Mouse (Mus musculus): ENCODE results near the gene Rpl35. TPM values are rescaled to one million over a fixed set of nuclear protein-coding genes. Genes with fewer than 3 reads are reported as not detected.

Gene Rpl35
- total RNA-seq, 2 experiments from 2014 or later = 239 to 257 TPM

DNA sequence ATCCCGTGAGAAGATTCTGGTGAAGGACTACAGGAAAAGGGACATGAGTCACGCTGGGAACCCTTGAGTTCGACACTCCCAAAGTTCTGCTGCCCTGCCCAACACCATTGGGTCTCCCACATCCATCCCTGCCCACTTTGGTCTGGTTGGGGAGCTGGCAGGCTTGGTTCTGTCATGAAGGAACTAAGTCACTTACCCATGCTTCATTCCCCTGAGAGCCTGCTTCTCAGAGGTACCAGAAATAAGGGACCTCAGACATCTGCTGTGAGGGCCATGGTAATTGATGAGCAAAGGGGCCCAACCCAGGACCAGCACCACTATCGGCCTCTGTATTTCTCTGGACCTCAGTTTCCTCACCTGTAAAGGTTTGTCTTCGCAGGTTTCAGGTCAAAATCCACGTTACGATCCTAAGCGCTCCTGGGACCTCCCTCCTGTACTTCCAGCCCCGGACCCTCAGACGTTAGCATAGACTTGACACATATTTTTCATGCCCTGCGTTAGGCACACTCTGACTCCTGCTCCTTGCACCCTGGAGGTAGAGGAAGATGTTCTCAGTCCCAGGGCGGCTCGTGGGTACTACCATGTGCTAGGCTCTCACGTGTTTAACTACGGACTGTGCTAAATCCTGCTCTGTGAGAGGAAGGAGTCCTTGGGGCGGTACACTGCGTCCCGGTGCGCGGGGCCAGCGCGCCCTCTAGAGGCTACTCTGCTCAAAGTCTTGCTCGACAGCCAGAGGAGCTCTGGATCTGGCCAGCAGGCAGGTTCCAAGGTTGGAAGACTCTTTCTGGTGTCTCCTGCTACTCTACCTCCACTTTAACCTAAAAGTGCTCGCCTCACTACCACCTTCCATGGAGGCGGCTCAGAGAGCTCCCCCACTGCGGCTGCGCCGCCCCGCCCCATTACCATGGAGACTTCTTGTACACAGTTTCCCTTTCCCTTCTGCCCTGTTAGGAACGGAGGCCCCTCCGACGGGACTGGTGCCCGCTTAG lies 7.7 kb downstream of the Rpl35 start, which contains the start of gene Wdr38:
TSS of gene Wdr38 (plus strand) at position 91 of the 989 bp plus-strand sequence.
- peak; percentile 79 for DNase-seq

DNA sequence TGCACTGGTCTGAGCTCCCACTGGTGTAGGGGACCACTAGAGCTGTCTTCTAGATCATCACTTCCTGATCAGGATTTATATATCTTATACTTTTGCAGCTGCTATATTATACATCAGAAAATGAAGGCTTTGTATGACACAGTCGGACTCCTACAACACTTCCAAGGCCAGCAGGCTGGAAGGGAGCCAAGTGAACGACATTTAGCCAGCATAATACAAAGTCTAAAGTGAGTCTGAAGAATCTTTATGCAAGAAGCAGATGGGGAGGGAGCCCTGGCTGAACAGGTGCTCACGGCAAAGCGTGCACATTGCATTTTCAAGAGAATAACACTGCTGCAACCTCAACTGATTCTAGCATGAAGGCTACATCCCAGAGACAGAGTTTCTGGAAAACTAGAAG lies 13.0 kb downstream of the Rpl35 start:
- no peak for DNase-seq

DNA sequence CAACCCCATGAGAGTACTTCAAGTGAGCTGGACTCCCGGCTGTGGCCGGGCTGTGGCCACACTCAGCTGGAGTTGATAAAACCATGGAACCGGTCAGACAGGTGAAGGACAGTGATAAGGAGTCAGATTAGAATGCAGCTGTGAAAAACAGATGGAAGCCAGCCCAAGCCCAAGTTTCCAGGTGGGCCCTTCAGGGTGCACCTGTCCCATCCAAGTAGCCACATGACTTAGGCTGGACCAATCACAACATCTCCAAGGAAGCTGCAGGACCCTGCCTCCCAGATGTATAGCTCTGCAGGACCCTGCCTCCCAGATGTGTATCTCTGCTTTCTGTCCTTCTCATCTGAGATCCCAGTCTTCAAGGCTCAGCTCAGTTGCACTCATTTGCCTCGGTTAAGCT lies 13.4 kb downstream of the Rpl35 start:
- DNase-seq = no peak

GRCm38 (mm10) chr2:38988929-38989328 lies 16.5 kb downstream of the Rpl35 start:
- DNase-seq = no peak

DNA sequence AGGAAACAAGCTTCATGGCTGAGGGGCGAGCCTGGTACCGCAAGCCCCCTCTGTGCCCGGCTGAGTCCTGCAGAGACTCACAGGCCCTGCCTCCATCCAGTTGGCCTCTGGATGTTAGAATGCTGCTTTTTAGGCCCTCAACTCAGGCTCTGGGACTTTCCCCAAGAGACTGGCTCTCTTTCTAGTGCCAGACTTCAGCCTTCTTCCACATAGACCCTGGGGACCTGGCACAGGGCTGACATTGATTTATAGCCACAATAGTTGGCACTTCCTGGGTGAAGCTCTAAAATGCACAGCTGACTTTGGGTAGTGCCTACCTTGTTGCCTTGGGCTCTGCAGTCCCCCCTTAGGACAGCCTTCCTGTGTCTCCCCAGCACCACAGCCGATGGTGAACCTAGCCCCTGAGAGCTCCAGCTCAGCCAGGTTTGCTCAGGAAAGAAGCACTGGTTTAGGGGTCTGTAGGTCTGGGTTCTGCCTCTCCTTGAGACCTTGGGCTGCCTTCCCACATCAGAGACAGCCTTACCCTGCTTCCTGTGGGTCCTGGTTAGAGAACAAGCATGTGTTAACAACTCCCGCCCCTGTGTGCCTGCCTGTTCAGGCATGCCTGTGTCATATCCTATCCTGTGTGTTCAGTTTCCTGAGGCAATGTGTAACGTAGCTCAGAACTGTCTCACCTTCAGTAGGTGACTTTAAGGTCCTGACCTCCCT lies 17.5 kb downstream of the Rpl35 start:
- no peak for DNase-seq

GRCm38 (mm10) chr2:38987371-38987770 lies 18.1 kb downstream of the Rpl35 start:
- no peak for DNase-seq

GRCm38 (mm10) chr2:38986580-38986979 lies 18.8 kb downstream of the Rpl35 start:
- peak; percentile 79 for DNase-seq

- DNase-seq = no peak
These were observed 22.0 kb downstream of the Rpl35 start for GRCm38 (mm10) chr2:38983456-38983855.

DNA sequence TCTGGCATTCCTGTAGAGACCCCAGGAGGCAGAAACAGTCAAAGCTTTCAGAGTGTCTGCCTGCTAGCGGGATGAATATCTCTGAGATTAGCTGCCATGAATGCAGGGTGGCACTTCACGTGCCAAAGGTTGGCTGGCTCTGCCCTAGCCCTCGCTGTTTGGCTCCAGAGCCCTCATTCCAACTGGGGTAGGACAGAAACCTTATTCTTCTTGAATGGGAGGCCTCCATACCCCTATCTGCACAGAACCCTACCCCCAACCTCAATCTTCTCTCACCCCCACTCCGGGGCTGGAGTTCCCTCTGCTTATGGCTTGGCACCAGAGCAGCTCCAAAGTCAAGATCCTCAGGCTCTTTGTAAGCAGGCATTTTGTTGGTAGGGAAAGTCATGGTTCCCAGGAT lies 27.6 kb downstream of the Rpl35 start:
- DNase-seq = no peak

DNA sequence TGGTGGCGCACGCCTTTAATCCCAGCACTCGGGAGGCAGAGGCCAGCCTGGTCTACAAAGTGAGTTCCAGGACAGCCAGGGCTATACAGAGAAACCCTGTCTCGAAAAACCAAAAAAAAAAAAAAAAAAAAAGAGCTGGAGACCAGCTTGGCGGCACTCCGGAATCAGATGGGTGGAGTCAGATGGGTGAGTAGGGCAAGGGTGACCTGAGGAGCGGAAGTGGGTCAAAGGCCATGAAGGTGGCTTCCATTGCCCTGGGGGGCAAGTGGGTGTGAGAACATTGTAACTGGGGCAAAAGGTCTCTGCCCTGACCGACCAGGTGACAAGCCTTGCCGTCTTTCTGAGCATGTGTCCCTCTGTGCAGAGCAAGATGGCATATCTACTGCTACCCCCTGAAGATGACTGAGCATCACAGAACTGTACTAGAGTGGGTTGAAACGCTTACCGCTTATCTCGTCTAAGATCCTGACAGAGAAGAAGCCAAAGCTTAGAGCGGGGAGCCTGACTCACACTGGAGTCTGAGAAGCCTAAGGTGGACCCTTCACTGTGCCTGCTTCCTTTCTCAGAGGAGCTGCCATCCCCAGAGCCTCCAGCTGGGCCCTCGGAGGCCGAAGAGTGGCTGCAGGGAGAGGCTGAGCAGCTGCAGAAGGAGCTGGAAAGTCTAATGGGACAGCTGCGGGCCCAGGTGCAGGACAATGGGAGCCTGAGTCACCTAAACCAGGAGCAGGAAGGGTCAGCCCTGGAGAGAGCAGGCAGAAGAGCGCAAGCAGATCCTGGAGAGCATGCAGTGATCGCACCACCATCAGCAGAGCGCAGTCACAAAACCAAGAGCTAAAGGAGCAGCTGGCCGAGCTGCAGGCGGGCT lies 29.3 kb downstream of the Rpl35 start:
- no peak for DNase-seq

GRCm38 (mm10) chr2:38975181-38975580 lies 30.2 kb downstream of the Rpl35 start:
- no peak for DNase-seq

DNA sequence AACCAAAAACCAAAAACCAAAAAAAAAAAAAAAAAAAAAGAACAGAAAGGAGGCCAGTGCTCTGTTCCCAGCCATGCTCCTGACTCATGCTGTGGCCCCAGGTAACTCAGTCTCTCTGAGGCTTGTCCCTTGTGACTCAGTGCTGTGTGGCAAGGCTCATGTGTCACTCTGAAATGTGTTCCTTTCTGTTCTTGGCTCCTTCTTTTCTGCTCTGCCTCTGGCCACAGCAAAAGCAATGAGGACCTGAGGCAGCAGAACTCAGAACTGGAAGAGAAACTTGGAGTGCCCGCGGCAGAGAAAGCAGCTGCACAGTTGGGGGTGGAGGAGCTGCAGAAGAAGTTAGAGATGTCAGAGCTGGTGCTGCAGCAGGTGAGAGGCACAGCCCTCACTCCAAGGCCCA lies 31.3 kb downstream of the Rpl35 start:
- no peak for DNase-seq

GRCm38 (mm10) chr2:38973701-38974100 lies 31.7 kb downstream of the Rpl35 start:
- no peak for DNase-seq

DNA sequence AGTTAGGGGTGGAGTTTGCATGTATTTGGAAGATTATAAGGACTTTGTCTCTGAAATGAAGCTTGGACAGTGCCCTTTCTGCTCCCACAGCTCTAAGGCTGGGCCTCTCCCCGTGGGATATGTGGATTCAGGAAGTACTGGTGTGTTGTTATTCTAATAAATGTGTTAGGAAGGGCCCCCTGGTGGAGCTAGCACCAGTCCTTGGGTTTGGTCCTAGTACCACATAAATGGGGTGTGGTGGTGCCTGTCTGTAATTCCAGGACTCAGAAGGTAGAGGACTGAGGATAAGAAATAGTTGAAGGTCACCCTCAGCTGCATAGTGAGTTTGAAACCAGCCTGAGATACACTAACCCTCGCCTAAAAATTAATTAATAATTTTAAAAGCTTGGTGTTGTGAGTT lies 32.2 kb downstream of the Rpl35 start:
- DNase-seq = no peak

GRCm38 (mm10) chr2:38970057-38970456 lies 35.4 kb downstream of the Rpl35 start:
- DNase-seq = no peak

DNA sequence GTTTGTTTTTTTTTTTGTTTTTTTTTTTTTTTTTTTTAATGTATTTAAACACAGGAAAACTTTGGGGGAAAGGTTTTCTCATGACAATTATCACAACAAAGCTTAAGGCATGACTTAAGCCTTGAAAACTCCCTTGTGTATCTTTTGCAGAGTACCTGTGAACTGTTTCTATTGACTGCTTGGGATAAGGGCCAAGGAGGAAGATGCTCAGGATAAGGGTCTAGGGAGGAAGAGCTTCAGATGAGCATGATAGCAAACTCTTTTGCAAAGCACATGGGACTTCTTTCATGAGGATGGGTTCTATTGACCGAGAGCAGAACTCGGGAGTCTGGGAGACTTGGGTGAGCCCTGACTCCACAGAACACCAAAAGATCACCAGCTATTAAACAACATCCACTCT lies 35.8 kb downstream of the Rpl35 start:
- no peak for DNase-seq

- no peak for DNase-seq
These were observed 41.2 kb downstream of the Rpl35 start for GRCm38 (mm10) chr2:38964198-38964597.

GRCm38 (mm10) chr2:38957671-38958223 lies 47.7 kb downstream of the Rpl35 start:
- DNase-seq = no peak

- DNase-seq = no peak
These were observed 49.4 kb downstream of the Rpl35 start for GRCm38 (mm10) chr2:38956062-38956461.

GRCm38 (mm10) chr2:38953152-38953883 lies 52.1 kb downstream of the Rpl35 start:
- DNase-seq = peak; percentile 84
